Mouse (Mus musculus) heart, adult 2 months (tissue): ENCODE measurements around the gene Nrp1. TPM values are rescaled to one million over a fixed set of nuclear protein-coding genes. Genes with fewer than 3 reads are reported as not detected.

Experiments
- DNase-seq, 2 experiments: peaks; one replicate each; pipeline ENCODE4 v3.0.0; 2021
- H3K27ac ChIP-seq: fragments of 200-600 bp; 2 replicates; pipeline ENCODE4 v1.8.1; 2022
- H3K27me3 ChIP-seq: fragments of 200-500 bp; 2 replicates; pipeline ENCODE4 v1.6.1; 2012; ENCODE audit warnings: mild to moderate bottlenecking, low read length, inconsistent platforms, mixed read lengths; ENCODE audit not compliant: control insufficient read depth, insufficient read depth
- H3K36me3 ChIP-seq: fragments of 200-500 bp; 2 replicates; pipeline ENCODE4 v1.6.1; 2012; ENCODE audit warnings: low read length, inconsistent platforms; ENCODE audit not compliant: control insufficient read depth, insufficient read depth
- H3K4me1 ChIP-seq: fragments of 200-500 bp; 2 replicates; pipeline ENCODE4 v1.6.1; 2011; ENCODE audit warnings: low read length; ENCODE audit not compliant: control insufficient read depth, insufficient read depth
- H3K4me3 ChIP-seq: fragments of 200-600 bp; 2 replicates; pipeline ENCODE4 v1.8.1; 2022
- H3K79me2 ChIP-seq: fragments of 200-500 bp; replicated peaks from 2 replicates; pipeline ENCODE4 v1.6.1; 2012; ENCODE audit warnings: mild to moderate bottlenecking, inconsistent platforms, low read length, moderate library complexity, mixed read lengths; ENCODE audit not compliant: control insufficient read depth, insufficient read depth
- H3K9ac ChIP-seq: fragments of 200-500 bp; 2 replicates; pipeline ENCODE4 v1.6.1; 2012; ENCODE audit warnings: low read depth, mild to moderate bottlenecking, control low read depth, inconsistent platforms, low read length, mixed read lengths
- CTCF ChIP-seq: fragments of 200-600 bp; IDR thresholded peaks from 2 replicates; pipeline ENCODE4 v1.8.1; 2022; ENCODE audit warnings: antibody characterized with exemption, mild to moderate bottlenecking, moderate library complexity
- EP300 ChIP-seq: fragments of 200-500 bp; IDR thresholded peaks from 2 replicates; pipeline ENCODE4 v1.6.1; 2011; ENCODE audit warnings: low read depth, low read length, control low read depth; ENCODE audit not compliant: insufficient read depth
- POLR2A ChIP-seq: fragments of 200-500 bp; IDR thresholded peaks from 2 replicates; pipeline ENCODE4 v1.6.1; 2011; ENCODE audit warnings: mild to moderate bottlenecking, low read depth, low read length, control low read depth; ENCODE audit not compliant: insufficient read depth
- WGBS: fragments of 180-500 bp; shearing (Covaris S2); methylation state at CpG from one replicate; pipeline ENCODE4 v1.1.7; 2018; 5-methylcytosine and 5-hydroxymethylcytosine counted together
- intact Hi-C: fragments of 180-260 bp; cut with DNase I; formaldehyde crosslinking; loops from one replicate; pipeline ENCODE4 v1.15.1; 2025
- polyA plus RNA-seq: library from polyadenylated mRNA; depleted of rRNA; stranded (reverse); fragments of >200 nt; gene quantifications from 2 replicates; pipeline ENCODE4 v1.2.3, GENCODE M21; 2012
- total RNA-seq, 2 experiments: library from RNA; stranded (reverse); gene quantifications; 2 replicates each; pipeline ENCODE4 v1.2.3; 2021

Nrp1 gene
- total and polyA plus RNA-seq, 3 experiments: 64.5 to 115 (median 115) TPM

DNA sequence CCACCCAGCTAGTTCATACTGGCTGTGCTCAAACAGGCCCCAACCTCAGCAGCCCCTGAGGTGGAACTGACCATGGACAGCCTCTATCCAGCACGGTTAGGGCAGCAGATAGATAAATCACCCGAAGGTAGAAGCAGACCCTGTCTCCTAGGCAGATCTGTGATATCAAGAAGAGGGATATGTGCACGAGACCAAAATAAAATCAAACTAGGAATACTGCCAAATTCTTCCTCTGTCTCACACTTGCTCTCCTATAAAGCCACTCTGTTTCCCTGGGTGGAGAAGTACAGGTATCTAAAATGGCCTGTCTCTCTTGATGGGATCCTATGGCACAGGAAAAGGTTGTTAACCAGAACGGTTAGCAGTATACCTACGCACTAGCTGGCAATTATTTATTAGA is 2.2 kb upstream of the Nrp1 start:
- intact Hi-C loops: loop anchor here (2.0 to 10.0 kb wide), 7 partner anchors 89 to 599 kb away; partner anchors contain the start of gene Itgb1
- 40% methylated on average over 5 of the region's 5 CpGs for WGBS
- peak overlapping the region; percentile 99 for H3K27ac ChIP-seq
- H3K36me3 ChIP-seq: no peaks in the 10 kb centered on the region
- H3K27me3 ChIP-seq: no peaks in the 10 kb centered on the region
- no peak overlapping the region for H3K9ac ChIP-seq
- peaks cover 3% of the 10 kb centered on the region; the same call in 1 of the 2 replicates for H3K79me2 ChIP-seq
- no peaks in the 10 kb centered on the region for H3K4me1 ChIP-seq
- TF ChIP-seq POLR2A (no peak), CTCF (no peak), EP300 (no peak)
- no peak for DNase-seq
- peak overlapping the region; percentile 93; the same call in 1 of the 2 replicates for H3K4me3 ChIP-seq

DNA sequence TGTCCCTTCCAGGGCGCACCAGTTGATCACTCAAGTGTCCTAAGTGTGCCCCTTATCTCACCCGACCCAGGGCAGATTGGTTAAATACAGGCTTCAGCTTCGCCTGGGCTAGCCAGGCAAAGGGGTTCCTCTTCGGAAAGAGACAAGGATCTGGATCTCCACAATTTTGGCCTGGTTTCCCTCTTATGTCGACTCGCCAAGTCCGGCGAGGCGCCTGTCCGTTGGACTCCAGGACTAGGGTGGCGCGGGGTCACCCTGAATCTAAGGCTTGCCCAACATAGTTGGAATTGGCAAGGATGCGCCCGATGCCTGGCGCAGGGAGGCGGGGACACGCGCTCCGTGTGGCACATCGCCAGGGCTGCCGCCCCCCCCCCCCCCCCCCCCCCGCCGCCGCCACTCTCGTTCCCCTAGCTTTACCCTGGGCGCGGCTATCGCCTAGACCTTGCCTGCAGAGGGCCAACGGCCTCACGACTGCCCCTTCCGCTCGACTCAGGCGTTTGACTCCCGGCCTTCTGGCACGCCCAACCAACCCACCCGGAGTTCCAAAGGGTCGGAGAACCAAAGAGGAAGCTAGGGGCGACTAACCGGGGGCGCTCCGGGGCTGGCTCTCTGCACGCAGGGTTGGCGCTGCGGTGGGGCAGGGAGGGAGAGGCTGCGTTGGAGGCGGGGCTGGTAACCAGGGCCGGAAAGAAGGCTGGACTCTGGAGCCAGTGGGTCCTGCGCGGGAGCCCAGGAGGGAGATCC is 1.4 kb upstream of the Nrp1 start:
- Histone ChIP-seq H3K9ac (peak overlapping the region; percentile 95), H3K79me2 (peaks cover 5% of the 10 kb centered on the region; the same call in 1 of the 2 replicates), H3K27ac (peak overlapping the region; percentile 99), H3K4me1 (no peaks in the 10 kb centered on the region), H3K27me3 (no peaks in the 10 kb centered on the region), H3K4me3 (peak overlapping the region; percentile 93), H3K36me3 (no peaks in the 10 kb centered on the region)
- TF ChIP-seq EP300: peak; percentile 58; the same call in 1 of the 2 replicates
- peak; percentile 56 for TF ChIP-seq CTCF
- TF ChIP-seq POLR2A: no peak
- intact Hi-C loops: loop anchor here (2.0 to 10.0 kb wide), 7 partner anchors 90 to 600 kb away; partner anchors contain the start of gene Itgb1
- WGBS: under 1% methylated on average over 41 of the region's 49 CpGs
- DNase-seq: peak; percentile 90 to 92

DNA sequence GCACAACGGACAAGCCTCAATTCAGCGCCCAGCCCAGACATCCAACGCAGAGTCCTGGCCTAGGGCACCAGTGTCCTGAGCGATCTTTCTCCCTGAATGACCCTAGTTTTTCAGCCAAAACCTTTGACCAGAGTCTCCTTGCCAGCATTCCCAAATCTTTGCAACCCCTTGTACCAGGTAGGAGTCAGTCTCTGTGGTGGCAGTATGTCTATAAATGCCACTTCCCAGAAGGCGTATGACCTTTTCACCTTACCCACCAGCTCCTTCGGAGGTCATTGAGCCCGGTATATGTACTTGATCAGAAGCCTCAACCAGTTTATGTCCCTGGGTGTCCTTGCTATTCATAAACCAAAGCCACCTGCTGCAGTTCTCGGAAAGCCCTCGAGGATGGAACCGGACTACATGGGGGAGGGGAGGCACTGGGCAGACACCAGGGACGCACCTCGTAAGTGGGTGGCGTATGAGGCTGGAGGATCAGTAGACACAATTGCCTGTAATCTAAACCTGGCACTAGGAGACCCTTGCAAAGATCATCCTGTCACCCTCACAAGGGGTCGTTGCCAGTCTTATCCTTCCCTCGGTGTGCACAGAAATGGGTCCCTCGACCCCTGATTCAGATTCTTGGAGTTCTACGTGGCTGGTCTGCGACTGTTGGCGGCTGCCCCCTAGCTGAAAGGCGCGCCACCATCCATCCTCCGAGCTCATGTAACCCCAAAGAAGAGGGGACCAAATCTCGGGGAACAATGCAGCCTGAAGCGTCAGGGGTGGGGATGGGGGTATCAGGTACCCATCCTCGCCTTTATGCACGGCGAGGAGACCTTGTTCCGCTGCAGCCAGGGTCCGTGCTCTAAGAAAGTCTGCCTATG is 631 bp upstream of the Nrp1 start:
- no peaks in the 10 kb centered on the region for H3K27me3 ChIP-seq
- under 1% methylated on average over 29 of the region's 29 CpGs for WGBS
- peak overlapping the region; percentile 95 for H3K9ac ChIP-seq
- peak overlapping the region; percentile 93 for H3K4me3 ChIP-seq
- peaks cover 7% of the 10 kb centered on the region for H3K36me3 ChIP-seq
- TF ChIP-seq CTCF (peak; percentile 85), EP300 (peak; percentile 38; the same call in 1 of the 2 replicates), POLR2A (peak; percentile 83)
- no peaks in the 10 kb centered on the region for H3K4me1 ChIP-seq
- H3K79me2 ChIP-seq: peaks cover 5% of the 10 kb centered on the region; the same call in 1 of the 2 replicates
- DNase-seq: peak in 1 of 2 experiments; percentile 87
- H3K27ac ChIP-seq: peak overlapping the region; percentile 99
- intact Hi-C loops: loop anchor here (2.0 to 10.0 kb wide), 12 partner anchors 91 to 917 kb away; partner anchors contain the start of gene Itgb1

DNA sequence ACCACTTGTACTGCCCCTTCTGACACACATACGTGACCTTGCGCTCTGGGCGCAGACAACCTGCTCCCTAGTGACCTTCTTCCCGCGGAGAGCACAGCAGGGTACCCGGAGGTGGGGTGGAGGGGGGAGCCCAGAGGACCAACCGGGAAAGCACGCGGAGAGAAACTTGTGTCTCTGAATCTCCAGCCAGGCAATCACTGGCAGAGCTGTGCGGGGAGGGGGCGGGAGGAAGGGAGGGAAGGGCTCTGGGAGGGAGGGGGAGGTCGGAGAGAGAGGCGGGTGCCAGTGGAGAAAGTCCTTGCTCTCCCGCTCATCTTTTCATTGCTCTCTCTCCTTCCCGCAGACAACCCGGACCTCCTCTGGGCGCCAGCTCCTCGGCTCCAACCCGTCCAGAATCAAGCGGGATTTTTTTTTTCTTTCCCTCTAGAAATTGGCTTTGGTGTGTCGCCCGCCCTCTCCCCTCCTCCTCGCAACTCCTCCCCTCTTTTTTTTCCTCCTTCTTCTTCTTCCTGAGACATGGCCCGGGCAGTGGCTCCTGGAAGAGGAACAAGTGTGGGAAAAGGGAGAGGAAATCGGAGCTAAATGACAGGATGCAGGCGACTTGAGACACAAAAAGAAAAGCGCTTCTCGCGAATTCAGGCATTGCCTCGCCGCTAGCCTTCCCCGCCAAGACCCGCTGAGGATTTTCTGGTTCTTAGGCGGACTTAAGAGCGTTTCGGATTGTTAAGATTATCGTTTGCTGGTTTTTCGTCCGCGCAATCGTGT is 534 bp downstream of the Nrp1 start:
- intact Hi-C loops: loop anchor here (1.0 to 10.0 kb wide), 11 partner anchors 78 to 918 kb away; partner anchors contain the start of gene Itgb1
- no peak; the same call in 1 of the 2 replicates for TF ChIP-seq EP300
- TF ChIP-seq CTCF: no peak
- peak; percentile 75 for TF ChIP-seq POLR2A
- peaks cover 17% of the 10 kb centered on the region for H3K36me3 ChIP-seq
- H3K4me3 ChIP-seq: peak overlapping the region; percentile 93
- DNase-seq: peak; percentile 84 to 88
- under 1% methylated on average over 41 of the region's 41 CpGs for WGBS
- peaks cover 6% of the 10 kb centered on the region; the same call in 1 of the 2 replicates for H3K79me2 ChIP-seq
- H3K9ac ChIP-seq: peak overlapping the region; percentile 95
- H3K4me1 ChIP-seq: no peaks in the 10 kb centered on the region
- no peaks in the 10 kb centered on the region for H3K27me3 ChIP-seq
- peak overlapping the region; percentile 99 for H3K27ac ChIP-seq
